Mouse (Mus musculus): ENCODE data around the gene Cbx4. TPM values are rescaled to one million over a fixed set of nuclear protein-coding genes. Genes with fewer than 3 reads are reported as not detected.

The Cbx4 gene
- total RNA-seq, 2 experiments from 2014 or later, result 53.7 to 60.4 TPM

GRCm38 (mm10) chr11:119088391-119089234, 2.6 kb upstream of the Cbx4 start:
- Histone ChIP-seq H3K4me3 (no peak overlapping the region), H3K27ac (no peak overlapping the region)
- TF ChIP-seq CTCF (conservative IDR thresholded peaks at IDR 0.05), result peak; percentile 70
- no peak for DNase-seq (ENCODE audit: low spot score in 2 of 2)

- Histone ChIP-seq H3K27ac (no peak overlapping the region), H3K4me3 (no peak overlapping the region)
- DNase-seq (ENCODE audit: low spot score in 2 of 2), result no peak
- TF ChIP-seq CTCF (conservative IDR thresholded peaks at IDR 0.05), result peak; percentile 55
Measured at GRCm38 (mm10) chr11:119087301-119088082, 1.5 kb upstream of the Cbx4 start.

GRCm38 (mm10) chr11:119085279-119086062, 550 bp downstream of the Cbx4 start:
- peak overlapping the region; percentile 82 for H3K4me3 ChIP-seq
- peak overlapping the region; percentile 99 for H3K27ac ChIP-seq
- DNase-seq (ENCODE audit: low spot score in 2 of 2), result peak; percentile 68 to 77
- TF ChIP-seq CTCF (conservative IDR thresholded peaks at IDR 0.05), result 0 out of 2 replicates have a peak, but pooled peaks have one; percentile 25

GRCm38 (mm10) chr11:119084446-119085278, 1.4 kb downstream of the Cbx4 start:
- Histone ChIP-seq H3K4me3 (peak overlapping the region; percentile 82), H3K27ac (peak overlapping the region; percentile 99)
- TF ChIP-seq CTCF (conservative IDR thresholded peaks at IDR 0.05), result no peak
- peak; percentile 45 to 50 for DNase-seq (ENCODE audit: low spot score in 2 of 2)

GRCm38 (mm10) chr11:119083724-119084445, 2.1 kb downstream of the Cbx4 start:
- peak in 1 of 2 experiments; percentile 47 for DNase-seq (ENCODE audit: low spot score in 2 of 2)
- Histone ChIP-seq H3K4me3 (peak overlapping the region; percentile 82), H3K27ac (peak overlapping the region; percentile 99)
- TF ChIP-seq CTCF (conservative IDR thresholded peaks at IDR 0.05), result no peak

GRCm38 (mm10) chr11:119082638-119083599, 3.1 kb downstream of the Cbx4 start:
- no peak for DNase-seq (ENCODE audit: low spot score in 2 of 2)
- TF ChIP-seq CTCF (conservative IDR thresholded peaks at IDR 0.05), result no peak
- H3K4me3 ChIP-seq, result peak overlapping the region; percentile 82
- peak overlapping the region; percentile 99 for H3K27ac ChIP-seq

GRCm38 (mm10) chr11:119081839-119082637, 4.0 kb downstream of the Cbx4 start:
- no peak overlapping the region; the same call in 1 of the 2 replicates for H3K4me3 ChIP-seq

GRCm38 (mm10) chr11:119081148-119081838, 4.7 kb downstream of the Cbx4 start:
- no peak for TF ChIP-seq CTCF (conservative IDR thresholded peaks at IDR 0.05)
- no peak for DNase-seq (ENCODE audit: low spot score in 2 of 2)
- H3K27ac ChIP-seq, result no peak overlapping the region
- H3K4me3 ChIP-seq, result no peak overlapping the region; the same call in 1 of the 2 replicates

More at GRCm38 (mm10) chr11:119081839-119082637, 4.0 kb downstream of the Cbx4 start:
- no peak for DNase-seq (ENCODE audit: low spot score in 2 of 2)
- no peak overlapping the region for H3K27ac ChIP-seq
- peak; percentile 80 for TF ChIP-seq CTCF (conservative IDR thresholded peaks at IDR 0.05)

Data from layer of hippocampus, adult 2 months (tissue).